31 mouse cellular contexts compared by ENCODE assay signal in the genomic region with DNA sequence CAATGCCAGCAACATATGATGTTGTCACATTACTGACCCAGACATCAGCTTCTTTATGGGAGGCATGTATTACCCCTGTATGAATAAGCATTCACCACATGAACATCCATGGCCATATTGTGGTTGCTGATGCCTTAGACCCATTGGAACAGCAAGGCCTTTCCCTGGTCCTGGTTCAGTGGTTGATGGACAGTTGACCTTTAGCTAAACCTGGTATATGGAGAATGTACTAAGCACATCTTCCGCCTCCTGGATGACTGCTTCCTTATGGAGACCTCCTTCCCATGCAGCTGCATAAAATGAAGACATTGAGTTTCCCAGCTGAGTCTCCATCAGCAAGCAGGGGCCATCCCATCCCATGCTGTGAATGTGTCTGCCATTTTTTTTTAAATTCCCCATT.
"Had no signal": no experiment of that assay in that cellular context is flagged by ENCODE, and none has a peak within 500 bp of the region (broad histone marks: within the 10 kb centered on the region; RNA-seq: fewer than 3 reads in every experiment).

No protein-coding gene starts in this region.

- H3K4me1 ChIP-seq: heart, embryonic 10.5 days; heart, embryonic 12.5 days; heart, embryonic 13.5 days; heart, embryonic 15.5 days; hindbrain, embryonic 10.5 days; hindbrain, embryonic 12.5 days; hindbrain, embryonic 13.5 days; hindbrain, embryonic 15.5 days; intestine, embryonic 15.5 days; kidney, embryonic 15.5 days had no signal

- H3K27me3 ChIP-seq: heart, embryonic 12.5 days; heart, embryonic 13.5 days; heart, embryonic 15.5 days; hindbrain, embryonic 12.5 days; hindbrain, embryonic 13.5 days; hindbrain, embryonic 15.5 days; intestine, embryonic 15.5 days; kidney, embryonic 15.5 days had no signal

- H3K36me3 ChIP-seq: heart, embryonic 10.5 days; heart, embryonic 12.5 days; heart, embryonic 13.5 days; heart, embryonic 15.5 days; hindbrain, embryonic 10.5 days; hindbrain, embryonic 12.5 days; hindbrain, embryonic 13.5 days; hindbrain, embryonic 15.5 days; intestine, embryonic 15.5 days; kidney, embryonic 15.5 days had no signal

- H3K4me3 ChIP-seq: heart, embryonic 10.5 days; heart, embryonic 12.5 days; heart, embryonic 13.5 days; heart, embryonic 15.5 days; hindbrain, embryonic 10.5 days; hindbrain, embryonic 12.5 days; hindbrain, embryonic 13.5 days; hindbrain, embryonic 15.5 days; intestine, embryonic 15.5 days; kidney, embryonic 15.5 days; layer of hippocampus, adult 2 months had no signal

- H3K9me3 ChIP-seq: heart, embryonic 10.5 days; heart, embryonic 12.5 days; heart, embryonic 13.5 days; heart, embryonic 15.5 days; hindbrain, embryonic 10.5 days; hindbrain, embryonic 12.5 days; hindbrain, embryonic 13.5 days; hindbrain, embryonic 15.5 days; intestine, embryonic 15.5 days; kidney, embryonic 15.5 days had no signal

- DNase-seq: heart, postnatal 10 days; heart, postnatal 14 days; heart, postnatal 36 days; heart, postnatal 4 days; kidney, adult 11 months; kidney, adult 18-20 months; kidney, adult 2 months; kidney, adult 8-10 months; kidney, adult 9 months; kidney, postnatal 10 days; kidney, postnatal 14 days; kidney, postnatal 25 days; kidney, postnatal 36 days; layer of hippocampus, adult 9-11 months; layer of hippocampus, postnatal 36 days had no signal

- ATAC-seq: hindbrain, embryonic 16.5 days; hindbrain, postnatal 0 days; inflammation-experienced regulatory T-cells, adult 6 months; intestine, embryonic 15.5 days; intestine, embryonic 16.5 days; intestine, postnatal 0 days had no signal
